Mouse (Mus musculus): ENCODE results near the gene Tmem260. TPM values are rescaled to one million over a fixed set of nuclear protein-coding genes. Genes with fewer than 3 reads are reported as not detected.

The Tmem260 gene
- polyA plus RNA-seq, 1 experiment from 2014 or later = 29.2 TPM

GRCm38 (mm10) chr14:48525055-48525454 is 79.1 kb downstream of the Tmem260 start:
- Histone ChIP-seq H3K4me3 (no peak overlapping the region), H3K36me3 (no peaks in the 10 kb centered on the region), H3K27me3 (peaks cover 31% of the 10 kb centered on the region), H3K4me2 (replicated peaks) (no peak overlapping the region), H3K4me1 (no peaks in the 10 kb centered on the region), H3K9ac (no peak overlapping the region), H3K27ac (no peak overlapping the region), H3K9me3 (replicated peaks) (no peaks in the 10 kb centered on the region)
- 70% methylated on average over 6 of the region's 6 CpGs for WGBS
- ATAC-seq (ENCODE audit: low FRiP score) = no peak

- Histone ChIP-seq H3K27me3 (0 out of 2 replicates have a peak, but pooled peaks cover 4% of the 10 kb centered on the region), H3K36me3 (no peaks in the 10 kb centered on the region), H3K9me3 (replicated peaks) (no peaks in the 10 kb centered on the region), H3K4me1 (no peaks in the 10 kb centered on the region), H3K4me2 (replicated peaks) (no peak overlapping the region), H3K9ac (no peak overlapping the region), H3K4me3 (no peak overlapping the region), H3K27ac (no peak overlapping the region)
- no peak for ATAC-seq (ENCODE audit: low FRiP score)
- WGBS = 74% methylated on average over 10 of the region's 10 CpGs
Observed at GRCm38 (mm10) chr14:48530629-48531028, 84.7 kb downstream of the Tmem260 start.

GRCm38 (mm10) chr14:48537795-48538766 is 92.2 kb downstream of the Tmem260 start:
- 67% methylated on average over 14 of the region's 14 CpGs for WGBS
- Histone ChIP-seq H3K27ac (no peak overlapping the region), H3K9ac (no peak overlapping the region), H3K36me3 (no peaks in the 10 kb centered on the region), H3K9me3 (replicated peaks) (no peaks in the 10 kb centered on the region), H3K4me1 (0 out of 2 replicates have a peak, but pooled peaks cover 3% of the 10 kb centered on the region), H3K27me3 (peaks cover 22% of the 10 kb centered on the region), H3K4me3 (no peak overlapping the region), H3K4me2 (replicated peaks) (no peak overlapping the region)
- no peak for ATAC-seq (ENCODE audit: low FRiP score)

GRCm38 (mm10) chr14:48545166-48545565 is 99.2 kb downstream of the Tmem260 start:
- Histone ChIP-seq H3K4me3 (no peak overlapping the region), H3K4me1 (no peaks in the 10 kb centered on the region), H3K27me3 (peaks cover 17% of the 10 kb centered on the region; the same call in 1 of the 2 replicates), H3K4me2 (replicated peaks) (no peak overlapping the region), H3K27ac (no peak overlapping the region), H3K9ac (no peak overlapping the region), H3K36me3 (no peaks in the 10 kb centered on the region), H3K9me3 (replicated peaks) (no peaks in the 10 kb centered on the region)
- ATAC-seq (ENCODE audit: low FRiP score) = no peak
- 65% methylated on average over 10 of the region's 10 CpGs for WGBS

GRCm38 (mm10) chr14:48546009-48546408 is 100.1 kb downstream of the Tmem260 start:
- Histone ChIP-seq H3K9ac (no peak overlapping the region), H3K9me3 (replicated peaks) (no peaks in the 10 kb centered on the region), H3K27ac (no peak overlapping the region), H3K36me3 (no peaks in the 10 kb centered on the region), H3K4me1 (no peaks in the 10 kb centered on the region), H3K27me3 (peaks cover 15% of the 10 kb centered on the region; the same call in 1 of the 2 replicates), H3K4me2 (replicated peaks) (no peak overlapping the region), H3K4me3 (no peak overlapping the region)
- WGBS = 87% methylated on average over 3 of the region's 3 CpGs
- ATAC-seq (ENCODE audit: low FRiP score) = no peak

GRCm38 (mm10) chr14:48549703-48550102 is 103.8 kb downstream of the Tmem260 start:
- Histone ChIP-seq H3K27me3 (no peaks in the 10 kb centered on the region), H3K9me3 (replicated peaks) (no peaks in the 10 kb centered on the region), H3K9ac (no peak overlapping the region), H3K36me3 (no peaks in the 10 kb centered on the region), H3K4me1 (no peaks in the 10 kb centered on the region), H3K4me2 (replicated peaks) (no peak overlapping the region), H3K27ac (no peak overlapping the region), H3K4me3 (no peak overlapping the region)
- 82% methylated on average over 7 of the region's 7 CpGs for WGBS
- no peak for ATAC-seq (ENCODE audit: low FRiP score)

- Histone ChIP-seq H3K4me3 (no peak overlapping the region), H3K4me1 (no peaks in the 10 kb centered on the region), H3K9me3 (replicated peaks) (no peaks in the 10 kb centered on the region), H3K9ac (no peak overlapping the region), H3K4me2 (replicated peaks) (no peak overlapping the region), H3K36me3 (no peaks in the 10 kb centered on the region), H3K27ac (no peak overlapping the region), H3K27me3 (no peaks in the 10 kb centered on the region)
- no peak for ATAC-seq (ENCODE audit: low FRiP score)
- WGBS = 82% methylated on average over 4 of the region's 4 CpGs
Observed at GRCm38 (mm10) chr14:48553216-48553615, 107.3 kb downstream of the Tmem260 start.

- Histone ChIP-seq H3K4me2 (replicated peaks) (no peak overlapping the region), H3K27me3 (no peaks in the 10 kb centered on the region), H3K36me3 (no peaks in the 10 kb centered on the region), H3K27ac (no peak overlapping the region), H3K9me3 (replicated peaks) (no peaks in the 10 kb centered on the region), H3K4me1 (no peaks in the 10 kb centered on the region), H3K9ac (no peak overlapping the region), H3K4me3 (no peak overlapping the region)
- 88% methylated on average over 9 of the region's 9 CpGs for WGBS
- no peak for ATAC-seq (ENCODE audit: low FRiP score)
Observed at GRCm38 (mm10) chr14:48553754-48554153, 107.8 kb downstream of the Tmem260 start.

GRCm38 (mm10) chr14:48558975-48559374 is 113.1 kb downstream of the Tmem260 start:
- no peak overlapping the region for H3K4me3 ChIP-seq
- no peaks in the 10 kb centered on the region for H3K9me3 ChIP-seq (replicated peaks)
- no peaks in the 10 kb centered on the region for H3K27me3 ChIP-seq
- no peaks in the 10 kb centered on the region for H3K36me3 ChIP-seq
- H3K4me1 ChIP-seq = no peaks in the 10 kb centered on the region
- ATAC-seq (ENCODE audit: low FRiP score) = no peak
- H3K9ac ChIP-seq = no peak overlapping the region
- H3K4me2 ChIP-seq (replicated peaks) = no peak overlapping the region
- no peak overlapping the region for H3K27ac ChIP-seq
- 90% methylated on average over 4 of the region's 4 CpGs for WGBS

GRCm38 (mm10) chr14:48559736-48560135 is 113.8 kb downstream of the Tmem260 start:
- Histone ChIP-seq H3K4me3 (no peak overlapping the region), H3K36me3 (no peaks in the 10 kb centered on the region), H3K27ac (no peak overlapping the region), H3K9ac (no peak overlapping the region), H3K27me3 (no peaks in the 10 kb centered on the region), H3K9me3 (replicated peaks) (no peaks in the 10 kb centered on the region), H3K4me2 (replicated peaks) (no peak overlapping the region), H3K4me1 (no peaks in the 10 kb centered on the region)
- ATAC-seq (ENCODE audit: low FRiP score) = no peak
- 73% methylated on average over 7 of the region's 7 CpGs for WGBS

GRCm38 (mm10) chr14:48566596-48566995 is 120.7 kb downstream of the Tmem260 start:
- Histone ChIP-seq H3K36me3 (no peaks in the 10 kb centered on the region), H3K4me1 (0 out of 2 replicates have a peak, but pooled peaks cover 4% of the 10 kb centered on the region), H3K27ac (no peak overlapping the region), H3K27me3 (no peaks in the 10 kb centered on the region), H3K4me2 (replicated peaks) (no peak overlapping the region), H3K4me3 (no peak overlapping the region), H3K9me3 (replicated peaks) (no peaks in the 10 kb centered on the region), H3K9ac (no peak overlapping the region)
- 61% methylated on average over 7 of the region's 7 CpGs for WGBS
- ATAC-seq (ENCODE audit: low FRiP score) = no peak
